Mouse (Mus musculus) right cerebral cortex, postnatal 4 days (tissue): ENCODE measurements around the gene Ripor1.
"Not testable (repeated sequence)": the region's sequence is repeated elsewhere in the genome, so short reads cannot be mapped to it uniquely, and the experiment has no call there.

Experiments used
- DNase-seq: peaks from one replicate; pipeline ENCODE4 v3.0.0-alpha.2; 2022

Ripor1 gene

DNA sequence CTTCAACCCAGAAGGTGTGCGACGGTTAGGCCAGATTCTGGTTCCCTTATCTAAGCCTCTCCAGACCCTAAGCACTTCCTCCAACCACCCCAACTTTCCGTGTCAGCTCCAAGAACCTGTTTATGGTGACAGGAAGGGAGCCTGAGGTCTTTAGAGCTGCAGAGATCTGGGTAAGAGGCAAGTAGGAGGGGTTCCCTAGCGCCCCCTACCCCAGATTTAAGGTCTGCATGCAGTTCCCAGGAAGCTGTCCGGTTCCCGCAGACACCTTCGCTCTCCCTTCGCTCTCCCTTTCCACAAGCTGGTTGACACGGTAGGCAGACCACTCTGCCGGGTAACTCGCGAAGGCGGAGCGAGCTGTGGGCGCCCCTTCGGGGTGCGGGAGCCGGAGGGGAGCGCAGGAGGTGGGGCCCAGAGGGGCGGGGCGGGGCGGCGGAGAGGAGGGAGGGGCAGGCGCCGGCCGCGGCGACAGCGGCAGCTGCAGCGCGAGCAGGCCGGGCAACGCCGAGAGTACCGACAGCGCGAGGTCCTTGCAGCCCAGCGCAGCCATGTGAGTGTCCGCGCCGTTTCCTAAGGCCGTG lies at the start of gene Ripor1:
TSS of gene Ripor1 (plus strand) at position 452 of the 578 bp plus-strand sequence.
- peak; percentile 82 for DNase-seq

DNA sequence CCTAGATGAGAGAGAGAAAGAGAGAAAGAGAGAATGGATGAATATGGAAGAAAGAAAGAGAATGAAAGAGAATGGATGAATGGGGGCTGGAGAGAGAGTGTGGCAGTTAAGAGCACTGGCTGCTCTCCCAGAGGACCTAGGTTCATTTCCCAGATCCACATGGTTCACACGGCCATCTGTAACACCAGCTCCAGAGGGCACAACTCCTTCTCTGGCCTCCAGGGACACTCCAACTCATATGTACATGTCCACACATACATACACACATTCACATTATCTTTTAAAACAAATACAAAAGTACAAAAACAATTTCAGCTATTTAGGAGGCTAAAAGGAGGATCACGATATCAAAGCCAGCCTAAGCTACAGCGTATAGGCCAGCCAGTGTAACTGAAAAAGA lies 42.2 kb upstream of the Ripor1 start:
- no peak for DNase-seq

DNA sequence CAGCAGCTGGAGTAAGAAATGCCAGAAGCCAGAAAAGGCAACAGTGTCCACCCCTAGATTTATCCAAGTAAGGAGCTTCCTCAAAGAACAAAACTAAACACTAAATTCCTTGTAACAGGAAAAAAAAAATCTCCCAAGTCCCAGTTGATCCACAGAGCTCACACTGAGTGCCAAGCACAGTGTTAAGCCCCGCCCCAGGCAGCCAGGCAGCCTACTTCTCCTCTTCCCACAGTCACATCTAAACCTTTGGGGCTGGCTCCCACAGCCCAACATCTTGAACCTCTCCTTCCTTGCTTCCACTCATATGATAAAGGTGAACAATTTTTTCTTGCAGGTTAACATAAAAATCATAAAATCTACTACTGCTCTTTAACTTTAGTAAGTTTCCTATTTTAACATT lies 41.2 kb upstream of the Ripor1 start:
- no peak for DNase-seq

- DNase-seq: not testable (repeated sequence)
These were observed 40.4 kb upstream of the Ripor1 start for GRCm38 (mm10) chr8:105564573-105565229.

DNA sequence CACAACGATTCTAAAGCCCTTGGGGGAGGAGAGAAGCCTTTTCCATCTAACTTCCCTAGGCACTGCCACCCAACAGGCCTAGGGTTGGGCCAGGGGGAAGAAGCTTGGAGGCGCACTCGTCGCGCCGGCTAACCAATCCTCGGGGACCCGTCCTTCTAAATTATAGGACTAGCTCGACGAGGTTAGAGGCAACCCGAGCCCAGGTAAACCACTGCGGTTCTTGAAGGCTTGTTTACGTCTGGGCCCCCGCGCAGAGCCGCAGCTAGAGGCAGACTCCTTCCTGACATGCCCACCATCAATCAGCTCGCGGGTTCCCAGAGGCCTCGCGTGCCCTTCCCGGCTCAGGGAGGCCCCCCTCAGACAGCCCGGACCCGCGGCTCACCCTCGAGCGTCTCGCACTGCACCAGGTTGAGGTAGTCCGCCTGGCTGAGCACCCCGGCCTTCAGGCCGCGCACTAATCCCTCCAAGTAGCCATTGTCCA lies 39.6 kb upstream of the Ripor1 start:
- DNase-seq: no peak

DNA sequence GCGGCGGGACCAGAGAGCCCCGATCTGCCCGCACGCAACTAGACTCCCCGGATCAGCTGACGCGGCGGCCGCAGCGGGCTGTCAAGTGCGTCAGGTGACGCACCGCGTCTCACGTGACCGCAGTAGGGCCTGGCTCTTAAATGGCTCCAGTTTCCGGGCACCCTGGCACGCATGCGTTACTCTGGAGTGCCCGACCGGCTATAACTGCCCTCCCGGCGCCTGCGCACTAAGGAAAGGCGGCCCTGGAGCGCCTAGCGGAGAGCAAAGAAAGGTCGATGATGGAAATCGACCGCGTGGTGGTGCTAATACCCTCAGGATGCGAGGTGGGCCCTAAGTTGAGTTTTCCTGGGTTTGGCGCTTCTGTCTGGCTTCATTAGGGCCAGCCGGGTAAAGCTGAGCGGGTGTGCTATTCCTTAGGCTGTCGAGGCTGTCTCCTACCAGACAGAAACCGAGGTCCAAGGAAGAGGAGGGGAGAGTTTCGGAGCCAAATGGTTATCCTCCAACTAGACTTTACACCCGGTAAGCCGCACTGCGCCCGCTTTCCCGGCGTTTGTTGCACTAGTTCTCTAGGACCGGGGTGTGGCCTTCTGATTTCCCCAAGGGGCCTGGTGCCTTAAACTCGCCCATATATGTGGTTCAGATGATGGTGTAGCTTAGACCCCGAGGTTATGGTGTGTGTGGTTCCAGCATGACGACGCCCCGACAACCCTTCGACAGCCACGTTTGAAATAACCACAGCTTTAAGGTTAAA lies 38.9 kb upstream of the Ripor1 start, which contains the start of gene Atp6v0d1:
TSS of gene Atp6v0d1 (minus strand) at position 96 of the 751 bp plus-strand sequence.
- peak; percentile 98 for DNase-seq

- DNase-seq: peak; percentile 39
These were observed 38.1 kb upstream of the Ripor1 start for GRCm38 (mm10) chr8:105566703-105567595.

DNA sequence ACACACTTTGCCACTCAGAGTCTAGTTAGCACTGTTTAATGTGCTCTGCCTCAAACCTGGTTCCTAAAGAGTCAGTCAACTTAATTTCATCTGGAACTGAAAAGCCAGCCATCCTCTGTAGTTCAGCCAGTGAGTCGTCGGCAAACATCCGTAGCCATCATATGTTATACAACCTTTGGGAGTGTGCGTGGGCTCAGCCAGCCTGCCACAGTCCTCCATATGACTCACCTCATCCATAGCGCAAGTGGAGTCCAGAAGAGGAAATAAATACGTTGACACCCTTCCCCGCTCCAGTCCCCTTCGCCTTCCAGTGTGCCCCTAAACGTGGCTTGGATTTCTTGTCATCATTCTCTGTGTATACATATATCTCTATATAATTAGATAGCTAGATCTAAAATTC lies 33.2 kb upstream of the Ripor1 start:
- DNase-seq: no peak

DNA sequence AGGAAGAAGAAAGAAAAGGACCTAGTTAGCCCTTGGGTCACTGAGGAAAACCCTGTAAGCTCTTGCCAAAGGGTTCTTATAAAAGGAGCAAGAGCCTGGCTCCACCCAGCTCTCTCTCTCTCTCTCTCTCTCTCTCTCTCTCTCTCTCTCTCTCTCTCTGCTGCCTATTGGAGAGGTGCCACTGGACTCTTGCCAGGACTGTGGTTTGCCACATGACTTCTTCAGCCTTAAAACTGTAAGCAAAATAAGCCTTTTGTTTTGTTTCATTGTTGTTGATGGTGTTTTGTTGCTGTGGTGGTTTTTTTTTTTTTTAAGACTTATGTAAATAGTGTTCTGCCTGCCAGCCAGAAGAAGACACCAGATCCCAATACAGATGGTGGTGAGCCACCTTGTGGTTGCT lies 31.6 kb upstream of the Ripor1 start:
- DNase-seq: peak; percentile 28

DNA sequence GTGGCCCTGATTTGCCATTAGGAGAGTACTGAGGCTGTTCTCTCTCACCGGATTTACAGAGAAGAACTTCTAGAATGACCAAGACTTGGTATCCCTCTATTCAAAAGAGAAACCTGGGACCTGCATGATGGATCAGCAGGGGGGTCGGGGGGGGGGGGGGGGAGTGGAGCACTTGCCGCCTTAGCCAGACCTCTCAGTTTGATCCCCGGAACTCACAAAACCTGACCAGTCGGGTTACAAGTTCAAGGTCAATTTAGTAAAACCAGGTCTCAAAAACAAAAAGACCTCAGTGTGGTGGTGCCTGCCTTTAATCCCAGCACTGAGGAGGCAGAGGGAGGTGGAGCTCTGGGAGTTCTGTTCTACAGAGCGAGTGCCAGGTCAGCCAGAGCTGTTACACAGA lies 30.3 kb upstream of the Ripor1 start:
- DNase-seq: no peak

- DNase-seq: no peak
These were observed 29.5 kb upstream of the Ripor1 start for GRCm38 (mm10) chr8:105575538-105575937.

- no peak for DNase-seq
These were observed 25.3 kb upstream of the Ripor1 start for GRCm38 (mm10) chr8:105579719-105580118.

DNA sequence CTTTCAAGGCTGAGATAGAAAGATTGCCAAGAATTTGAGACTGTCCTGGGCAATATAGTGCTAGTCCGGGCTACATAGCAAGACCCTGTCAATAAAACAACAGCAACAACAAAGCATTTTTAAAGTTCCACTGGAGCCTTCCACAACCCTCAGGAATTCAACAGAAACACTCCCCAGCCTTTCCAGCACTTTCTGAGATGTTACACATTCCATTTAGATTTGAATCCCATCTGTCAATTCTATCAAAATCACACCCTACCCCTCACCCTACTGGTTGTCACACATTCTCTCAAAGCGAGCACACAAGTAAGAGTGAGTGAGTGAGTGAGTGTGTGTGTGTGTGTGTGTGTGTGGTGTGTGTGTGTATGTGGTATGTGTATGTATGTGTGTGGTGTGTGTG lies 12.6 kb upstream of the Ripor1 start:
- DNase-seq: no peak

- no peak for DNase-seq
These were observed 11.2 kb upstream of the Ripor1 start for GRCm38 (mm10) chr8:105593859-105594258.

DNA sequence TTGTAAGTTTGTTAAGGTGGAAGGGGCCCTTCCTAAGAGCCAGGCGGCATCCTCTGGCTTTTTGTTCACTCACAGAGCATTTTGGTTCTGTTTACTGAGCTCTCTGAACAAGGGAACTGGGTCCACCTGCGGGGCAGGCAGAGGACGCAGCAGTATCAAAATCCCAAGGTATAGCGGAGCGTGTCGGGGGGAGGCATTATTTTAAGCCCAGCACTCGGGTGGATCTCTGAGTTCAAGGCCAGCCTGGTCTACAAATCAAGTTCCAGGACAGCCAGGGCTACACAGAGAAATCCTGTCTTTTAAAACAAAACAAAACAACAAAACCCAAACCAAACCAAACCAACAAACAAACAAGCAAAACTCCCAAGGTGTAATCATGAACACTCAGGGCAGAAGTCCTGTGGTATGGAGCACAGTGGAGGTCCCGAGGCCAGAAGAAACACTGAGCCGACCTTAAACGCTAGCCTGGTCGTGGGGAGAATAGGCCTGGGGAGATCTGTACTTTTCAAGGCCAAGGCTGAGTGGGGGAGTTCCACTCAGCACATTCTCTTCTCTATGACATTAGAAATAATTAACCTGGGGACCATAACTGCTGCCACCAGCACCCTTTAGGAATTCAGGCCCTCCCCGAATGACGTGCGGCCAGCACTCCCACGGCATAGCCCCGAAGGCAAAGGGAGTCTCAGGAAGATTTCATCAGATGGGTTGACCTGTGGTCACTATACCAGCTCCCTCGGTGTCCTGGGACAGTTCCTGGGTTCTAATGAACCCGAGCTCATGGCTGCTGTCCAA lies 10.4 kb upstream of the Ripor1 start:
- no peak for DNase-seq

- peak; percentile 14 for DNase-seq
These were observed 8.6 kb upstream of the Ripor1 start for GRCm38 (mm10) chr8:105596362-105597034.

DNA sequence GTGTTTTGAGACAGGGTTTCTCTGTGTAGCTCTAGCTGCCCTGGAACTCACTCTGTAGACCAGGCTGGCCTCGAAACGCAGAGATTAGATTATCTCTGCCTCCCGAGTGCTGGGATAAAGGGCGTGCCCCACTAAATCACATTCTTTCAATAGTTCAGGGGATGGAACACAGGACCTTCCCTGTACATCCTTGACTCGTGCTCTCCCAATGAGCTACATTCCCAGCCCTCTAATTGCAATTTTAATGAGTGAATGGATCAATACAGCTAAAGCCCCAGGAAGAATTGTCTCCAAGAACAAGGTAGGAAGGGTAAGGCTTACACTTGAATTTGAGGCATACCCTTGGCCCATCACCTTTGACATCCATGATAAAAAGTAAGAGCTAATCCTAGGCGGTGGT lies 6.3 kb upstream of the Ripor1 start:
- DNase-seq: no peak

GRCm38 (mm10) chr8:105601301-105601700 lies 3.8 kb upstream of the Ripor1 start:
- DNase-seq: no peak

- not testable (repeated sequence) for DNase-seq
These were observed 2.5 kb upstream of the Ripor1 start for GRCm38 (mm10) chr8:105602540-105602939.

DNA sequence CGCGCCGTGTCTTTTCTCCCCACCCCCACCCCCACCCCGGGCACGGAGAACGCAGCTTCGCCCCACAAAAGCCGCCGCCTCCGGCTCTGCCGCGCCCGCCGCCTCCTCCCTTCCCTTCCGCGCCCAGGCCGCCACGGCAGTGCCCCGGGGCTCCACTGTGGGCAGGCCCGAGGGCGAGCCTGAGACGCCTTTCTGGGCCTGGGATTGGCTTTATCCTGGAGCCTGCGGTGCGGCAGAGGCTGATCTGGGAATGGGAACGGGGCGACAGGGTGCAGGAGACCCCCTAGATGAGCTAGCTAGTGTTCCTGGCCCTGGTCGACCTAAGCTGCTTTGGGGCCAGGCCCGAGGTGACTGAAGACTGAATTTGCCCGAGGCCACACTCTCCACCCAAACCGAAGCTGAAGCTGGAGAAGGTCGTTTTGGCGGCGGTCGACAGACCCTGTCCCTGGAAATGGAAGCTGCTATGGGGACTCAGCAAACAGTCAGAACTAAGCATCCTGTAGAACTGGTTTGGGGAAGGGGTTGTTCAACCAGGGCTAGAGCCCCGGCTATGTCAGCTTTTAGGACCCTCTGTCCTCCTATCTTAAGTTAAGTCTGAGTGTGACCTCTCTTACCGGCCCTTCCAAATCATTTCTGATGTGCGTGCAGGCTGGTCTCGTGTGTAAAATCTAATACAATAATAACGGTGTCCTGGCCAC lies 585 bp downstream of the Ripor1 start:
- DNase-seq: peak; percentile 52
